Mouse (Mus musculus): ENCODE measurements around the gene Slk.

DNA sequence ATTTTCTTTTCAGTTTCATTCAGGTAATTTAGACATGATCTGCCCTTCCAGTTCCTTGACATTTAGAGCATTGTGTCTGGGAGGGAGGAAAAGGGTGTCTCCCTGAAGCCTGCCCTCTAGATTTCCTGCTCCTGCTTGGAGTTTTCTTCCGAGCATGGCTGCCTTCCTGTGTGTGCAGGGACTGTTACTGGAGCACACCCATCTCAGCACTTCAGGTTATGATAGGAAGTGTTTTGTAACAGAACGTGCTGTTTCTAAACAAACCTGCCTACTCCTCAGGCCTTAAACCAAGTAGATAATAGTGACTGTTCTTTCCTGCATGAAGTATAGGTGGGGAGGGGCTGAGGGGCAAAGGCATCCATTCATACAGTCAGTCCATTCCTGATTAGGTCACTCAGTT lies 64.4 kb downstream of the Slk start:
- TF ChIP-seq POLR2A (IDR thresholded peaks at IDR 0.05; ENCODE audit: insufficient read length, low read depth): no peak
- no peak for TF ChIP-seq MAX (IDR thresholded peaks at IDR 0.05; ENCODE audit: low read depth)
- TF ChIP-seq TCF12 (IDR thresholded peaks at IDR 0.05; ENCODE audit: insufficient read depth, poor library complexity, severe bottlenecking): no peak
- TF ChIP-seq MYOG (IDR thresholded peaks at IDR 0.05; ENCODE audit: control insufficient read depth in 1 of 3, insufficient read depth in 1 of 3, insufficient read length in 2 of 3, low read depth in 2 of 3): no peak
- no peak for TF ChIP-seq CEBPB (IDR thresholded peaks at IDR 0.05; ENCODE audit: insufficient read depth, poor library complexity, severe bottlenecking)
- no peak for TF ChIP-seq USF1 (IDR thresholded peaks at IDR 0.05; ENCODE audit: low read depth)
- TF ChIP-seq POLR2AphosphoS2 (IDR thresholded peaks at IDR 0.05; ENCODE audit: insufficient read length, low read depth): no peak
- no peak for TF ChIP-seq TCF3 (IDR thresholded peaks at IDR 0.05; ENCODE audit: insufficient read length, low read depth)
